Mouse (Mus musculus): Measurements from ENCODE around the gene Krt39. TPM values are rescaled to one million over a fixed set of nuclear protein-coding genes. Genes with fewer than 3 reads are reported as not detected.

The Krt39 gene
- polyA plus RNA-seq, 1 experiment from 2014 or later: not detected

DNA sequence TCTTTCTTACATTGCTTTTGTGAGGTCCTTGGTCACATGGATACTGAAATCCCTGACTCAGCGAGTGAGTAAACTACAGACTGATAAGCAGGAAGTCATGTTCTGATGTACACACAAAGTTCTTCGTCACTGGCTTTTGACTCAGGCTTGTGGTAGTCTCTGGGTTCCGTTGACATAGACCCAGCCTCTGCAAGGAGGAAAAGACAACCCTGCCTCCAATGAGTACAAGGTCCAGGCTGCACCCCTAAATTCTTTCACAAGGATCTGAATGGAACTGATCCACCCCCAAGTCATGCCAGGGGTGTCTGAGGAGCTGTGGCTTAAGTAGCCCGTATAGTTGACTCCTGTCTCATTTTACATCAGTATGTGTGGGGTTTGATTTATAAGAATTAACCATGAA lies 24.7 kb downstream of the Krt39 start:
- no peak overlapping the region for H3K4me2 ChIP-seq (replicated peaks)
- 88% methylated on average over 4 of the region's 4 CpGs for WGBS
- H3K4me3 ChIP-seq: no peak overlapping the region
- H3K27ac ChIP-seq (replicated peaks): no peak overlapping the region
- no peak for ATAC-seq (replicated peaks)
- no peaks in the 10 kb centered on the region for H3K9me3 ChIP-seq
- no peaks in the 10 kb centered on the region for H3K4me1 ChIP-seq
- no peaks in the 10 kb centered on the region for H3K27me3 ChIP-seq
- H3K9ac ChIP-seq (replicated peaks): no peak overlapping the region
- H3K36me3 ChIP-seq: no peaks in the 10 kb centered on the region

- WGBS: 92% methylated on average over 4 of the region's 4 CpGs
- no peak for ATAC-seq (replicated peaks)
- Histone ChIP-seq H3K4me1 (no peaks in the 10 kb centered on the region), H3K36me3 (no peaks in the 10 kb centered on the region), H3K9ac (replicated peaks) (no peak overlapping the region), H3K27ac (replicated peaks) (no peak overlapping the region), H3K9me3 (no peaks in the 10 kb centered on the region), H3K4me2 (replicated peaks) (no peak overlapping the region), H3K27me3 (no peaks in the 10 kb centered on the region), H3K4me3 (no peak overlapping the region)
These were observed 26.4 kb downstream of the Krt39 start for GRCm38 (mm10) chr11:99494741-99495140.

- WGBS: 34% methylated on average over 5 of the region's 5 CpGs
- no peaks in the 10 kb centered on the region for H3K36me3 ChIP-seq
These were observed 27.6 kb downstream of the Krt39 start for GRCm38 (mm10) chr11:99493574-99493850.

DNA sequence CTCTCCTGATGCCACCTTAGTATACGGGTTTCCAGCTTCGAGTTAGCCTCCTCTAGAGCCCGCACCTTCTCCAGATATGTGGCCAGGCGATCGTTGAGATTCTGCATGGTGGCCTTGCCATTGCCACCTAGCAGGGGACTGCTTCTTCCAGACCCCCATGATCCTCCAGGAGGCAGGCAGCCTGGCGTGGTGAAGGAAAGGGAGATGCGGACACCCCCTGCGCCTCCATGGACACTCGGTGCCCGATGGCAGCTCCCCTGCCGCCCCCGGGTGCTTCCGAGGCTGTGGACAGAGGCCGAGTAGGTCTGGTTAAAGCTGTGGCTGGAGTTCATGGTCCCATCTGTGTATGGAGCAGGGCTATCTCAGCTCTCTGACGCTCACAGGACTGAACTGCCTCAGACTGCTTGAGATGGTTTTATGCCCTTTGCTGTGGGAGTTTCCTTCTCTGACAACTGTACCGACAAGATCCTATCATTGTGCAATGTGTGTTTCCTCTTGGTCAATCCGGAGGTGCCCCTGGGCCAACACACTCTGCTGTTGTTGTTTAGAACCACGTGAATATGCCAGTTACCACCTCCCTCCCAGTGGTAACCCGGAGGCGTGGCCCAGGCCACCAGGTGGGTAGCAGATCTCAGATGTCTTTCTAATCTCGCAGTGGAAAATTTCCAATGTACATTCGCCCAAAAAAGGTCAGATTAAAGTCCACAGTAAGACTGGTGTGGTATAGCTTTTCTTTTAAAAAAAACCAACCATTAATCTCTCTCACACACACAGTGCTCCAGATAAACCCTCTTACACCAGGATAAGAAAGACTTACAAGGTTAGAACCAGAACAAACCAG lies 28.2 kb downstream of the Krt39 start, which contains the start of gene Krt23:
Gene Krt23 (minus strand): TSS at position 405 of the 841 bp plus-strand sequence.
- no peaks in the 10 kb centered on the region for H3K27me3 ChIP-seq
- H3K4me2 ChIP-seq (replicated peaks): no peak within 1 kb of the TSS
- no peak within 1 kb of the TSS for H3K4me3 ChIP-seq
- H3K9me3 ChIP-seq: no peaks in the 10 kb centered on the region
- H3K36me3 ChIP-seq: no peaks in the 10 kb centered on the region
- WGBS: 86% methylated on average over 22 of the region's 22 CpGs
- no peak within 1 kb of the TSS for H3K27ac ChIP-seq (replicated peaks)
- no peak within 1 kb of the TSS for H3K9ac ChIP-seq (replicated peaks)
- no peak for ATAC-seq (replicated peaks)
- 0 out of 2 replicates have a peak, but pooled peaks cover 7% of the 10 kb centered on the region for H3K4me1 ChIP-seq

More at GRCm38 (mm10) chr11:99493574-99493850, 27.6 kb downstream of the Krt39 start:
- Histone ChIP-seq H3K27me3 (no peaks in the 10 kb centered on the region), H3K4me1 (0 out of 2 replicates have a peak, but pooled peaks cover 5% of the 10 kb centered on the region), H3K4me2 (replicated peaks) (no peak overlapping the region), H3K9ac (replicated peaks) (no peak overlapping the region), H3K9me3 (no peaks in the 10 kb centered on the region), H3K27ac (replicated peaks) (no peak overlapping the region), H3K4me3 (no peak overlapping the region)
- ATAC-seq (replicated peaks): no peak

- H3K4me1 ChIP-seq: 0 out of 2 replicates have a peak, but pooled peaks cover 7% of the 10 kb centered on the region
- 92% methylated on average over 8 of the region's 8 CpGs for WGBS
- no peak overlapping the region for H3K9ac ChIP-seq (replicated peaks)
- no peaks in the 10 kb centered on the region for H3K36me3 ChIP-seq
- H3K4me2 ChIP-seq (replicated peaks): no peak overlapping the region
- H3K4me3 ChIP-seq: no peak overlapping the region
- no peaks in the 10 kb centered on the region for H3K27me3 ChIP-seq
- H3K27ac ChIP-seq (replicated peaks): no peak overlapping the region
- no peaks in the 10 kb centered on the region for H3K9me3 ChIP-seq
- ATAC-seq (replicated peaks): no peak
These were observed 30.1 kb downstream of the Krt39 start for GRCm38 (mm10) chr11:99491040-99491439.

DNA sequence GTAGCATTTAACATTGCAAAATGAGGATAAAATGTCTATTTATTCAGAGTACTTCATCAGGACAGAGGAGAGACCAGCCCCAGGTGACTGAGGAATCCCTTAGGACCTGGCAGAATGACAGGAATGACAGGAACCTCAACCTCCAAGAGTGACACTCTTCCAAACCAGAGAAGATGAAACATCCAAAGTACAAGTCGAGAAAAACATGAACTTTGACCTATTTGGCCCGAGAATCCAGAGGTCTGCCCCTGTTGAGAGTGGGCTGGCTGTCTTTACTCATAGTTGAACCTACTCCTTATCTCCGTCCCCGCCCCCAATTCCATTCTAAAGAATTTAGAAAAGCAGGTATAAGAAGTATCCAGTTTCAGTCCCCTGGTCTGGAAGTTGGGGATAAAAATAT lies 30.5 kb downstream of the Krt39 start:
- Histone ChIP-seq H3K4me1 (0 out of 2 replicates have a peak, but pooled peaks cover 7% of the 10 kb centered on the region), H3K4me3 (no peak overlapping the region), H3K4me2 (replicated peaks) (no peak overlapping the region), H3K36me3 (no peaks in the 10 kb centered on the region), H3K9ac (replicated peaks) (no peak overlapping the region), H3K27ac (replicated peaks) (no peak overlapping the region), H3K9me3 (no peaks in the 10 kb centered on the region), H3K27me3 (no peaks in the 10 kb centered on the region)
- 81% methylated on average over 4 of the region's 4 CpGs for WGBS
- ATAC-seq (replicated peaks): no peak

DNA sequence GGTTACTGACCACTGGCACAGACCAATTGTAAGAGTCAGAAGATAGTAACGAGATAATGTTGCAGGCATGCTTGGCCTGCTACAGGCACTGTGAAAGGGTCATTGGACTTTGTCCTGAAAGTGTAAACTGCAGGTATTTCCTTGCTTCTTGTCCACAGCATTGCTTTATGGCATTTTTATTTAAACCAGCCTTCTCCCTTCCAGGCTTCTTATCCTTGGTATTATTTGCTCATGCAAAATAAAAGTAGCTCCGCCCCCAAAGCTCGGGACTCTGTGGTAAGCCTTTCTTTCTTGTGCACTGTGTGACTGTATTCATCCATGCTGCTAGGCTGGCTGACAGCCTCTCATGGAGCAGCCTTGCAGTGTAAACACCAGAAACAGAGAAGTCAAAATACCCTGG lies 31.9 kb downstream of the Krt39 start:
- Histone ChIP-seq H3K4me3 (no peak overlapping the region), H3K4me2 (replicated peaks) (no peak overlapping the region), H3K4me1 (0 out of 2 replicates have a peak, but pooled peaks cover 7% of the 10 kb centered on the region), H3K36me3 (no peaks in the 10 kb centered on the region), H3K9me3 (no peaks in the 10 kb centered on the region), H3K9ac (replicated peaks) (no peak overlapping the region), H3K27ac (replicated peaks) (no peak overlapping the region), H3K27me3 (no peaks in the 10 kb centered on the region)
- 31% methylated on average over 3 of the region's 3 CpGs for WGBS
- ATAC-seq (replicated peaks): no peak

- H3K4me2 ChIP-seq (replicated peaks): no peak overlapping the region
- no peak overlapping the region for H3K4me3 ChIP-seq
- no peak overlapping the region for H3K9ac ChIP-seq (replicated peaks)
- H3K27me3 ChIP-seq: no peaks in the 10 kb centered on the region
- H3K4me1 ChIP-seq: no peaks in the 10 kb centered on the region
- 90% methylated on average over 3 of the region's 3 CpGs for WGBS
- H3K9me3 ChIP-seq: no peaks in the 10 kb centered on the region
- no peak overlapping the region for H3K27ac ChIP-seq (replicated peaks)
- ATAC-seq (replicated peaks): no peak
- no peaks in the 10 kb centered on the region for H3K36me3 ChIP-seq
These were observed 46.2 kb downstream of the Krt39 start for GRCm38 (mm10) chr11:99474981-99475380.

- H3K4me3 ChIP-seq: no peak overlapping the region
- H3K4me1 ChIP-seq: no peaks in the 10 kb centered on the region
- no peak overlapping the region for H3K9ac ChIP-seq (replicated peaks)
- no peaks in the 10 kb centered on the region for H3K9me3 ChIP-seq
- 79% methylated on average over 6 of the region's 6 CpGs for WGBS
- no peak overlapping the region for H3K27ac ChIP-seq (replicated peaks)
- no peak overlapping the region for H3K4me2 ChIP-seq (replicated peaks)
- H3K36me3 ChIP-seq: no peaks in the 10 kb centered on the region
- H3K27me3 ChIP-seq: no peaks in the 10 kb centered on the region
- no peak for ATAC-seq (replicated peaks)
These were observed 47.7 kb downstream of the Krt39 start for GRCm38 (mm10) chr11:99473433-99473832.

DNA sequence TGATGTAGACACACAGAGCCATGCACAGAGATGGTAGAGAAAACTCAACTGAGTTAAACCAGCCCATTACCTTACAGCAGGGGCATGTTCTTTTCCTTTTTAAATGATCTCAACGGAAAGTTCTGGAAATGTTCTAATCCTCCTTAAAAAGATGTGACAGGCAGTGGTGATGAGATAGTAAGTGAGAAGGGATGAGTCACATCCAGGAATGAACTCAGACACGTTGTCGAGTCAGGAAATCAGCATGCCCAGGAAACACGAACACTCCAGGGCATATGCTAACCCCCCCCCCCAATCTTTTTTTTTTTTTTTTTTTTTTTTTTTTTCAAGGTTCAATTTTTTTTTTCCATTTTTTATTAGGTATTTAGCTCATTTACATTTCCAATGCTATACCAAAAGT lies 48.7 kb downstream of the Krt39 start:
- no peak for ATAC-seq (replicated peaks)
- Histone ChIP-seq H3K9me3 (no peaks in the 10 kb centered on the region), H3K9ac (replicated peaks) (no peak overlapping the region), H3K27me3 (no peaks in the 10 kb centered on the region), H3K4me1 (no peaks in the 10 kb centered on the region), H3K4me3 (no peak overlapping the region), H3K27ac (replicated peaks) (no peak overlapping the region), H3K36me3 (no peaks in the 10 kb centered on the region), H3K4me2 (replicated peaks) (no peak overlapping the region)
- 89% methylated on average over 4 of the region's 4 CpGs for WGBS

DNA sequence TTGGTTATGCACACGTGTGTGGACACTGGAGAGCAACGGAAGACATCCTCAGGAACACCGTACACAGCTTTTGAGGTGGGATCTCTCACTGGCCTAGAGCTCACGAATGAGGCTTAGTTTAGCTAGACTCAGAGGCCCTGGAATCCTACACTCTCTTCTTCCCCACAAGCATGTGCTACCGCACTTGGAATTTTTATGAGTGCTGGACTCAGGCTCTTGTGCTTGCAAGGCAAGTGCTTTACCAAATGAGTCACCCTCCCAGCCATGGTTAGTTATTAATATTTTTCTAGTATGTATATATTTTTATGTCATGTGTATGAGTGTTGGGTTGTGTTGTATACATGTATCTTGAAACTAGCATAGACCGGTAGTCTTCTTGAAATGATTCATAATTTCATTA lies 49.2 kb downstream of the Krt39 start:
- 95% methylated on average over 6 of the region's 6 CpGs for WGBS
- Histone ChIP-seq H3K4me2 (replicated peaks) (no peak overlapping the region), H3K9me3 (no peaks in the 10 kb centered on the region), H3K4me1 (no peaks in the 10 kb centered on the region), H3K4me3 (no peak overlapping the region), H3K27me3 (no peaks in the 10 kb centered on the region), H3K36me3 (no peaks in the 10 kb centered on the region), H3K9ac (replicated peaks) (no peak overlapping the region), H3K27ac (replicated peaks) (no peak overlapping the region)
- no peak for ATAC-seq (replicated peaks)

- 93% methylated on average over 4 of the region's 4 CpGs for WGBS
- no peaks in the 10 kb centered on the region for H3K9me3 ChIP-seq
- H3K4me3 ChIP-seq: no peak overlapping the region
- no peaks in the 10 kb centered on the region for H3K27me3 ChIP-seq
- no peaks in the 10 kb centered on the region for H3K4me1 ChIP-seq
- no peak for ATAC-seq (replicated peaks)
- no peak overlapping the region for H3K27ac ChIP-seq (replicated peaks)
- no peak overlapping the region for H3K9ac ChIP-seq (replicated peaks)
- no peak overlapping the region for H3K4me2 ChIP-seq (replicated peaks)
- no peaks in the 10 kb centered on the region for H3K36me3 ChIP-seq
These were observed 51.9 kb downstream of the Krt39 start for GRCm38 (mm10) chr11:99469228-99469627.

DNA sequence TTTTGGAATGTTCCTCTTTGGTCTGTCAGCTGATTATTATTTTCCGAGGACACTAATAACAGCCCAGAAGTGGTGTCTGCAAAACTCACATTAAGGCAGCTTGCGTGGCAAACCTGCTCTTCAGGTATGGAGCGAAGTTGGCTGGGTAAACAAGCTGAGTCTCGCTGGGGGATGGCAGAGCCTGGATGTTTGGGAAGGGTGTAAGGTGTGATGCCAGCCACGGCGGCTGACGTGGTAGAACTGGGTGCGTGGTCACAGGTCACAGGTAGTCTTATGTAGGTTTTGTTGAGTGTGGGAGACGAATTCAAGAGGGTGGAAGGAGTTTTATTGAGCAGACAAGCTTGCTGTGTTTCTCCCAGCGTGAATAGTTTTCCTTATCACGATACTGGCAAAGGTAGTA lies 52.6 kb downstream of the Krt39 start:
- Histone ChIP-seq H3K27ac (replicated peaks) (no peak overlapping the region), H3K9ac (replicated peaks) (no peak overlapping the region), H3K4me2 (replicated peaks) (no peak overlapping the region), H3K9me3 (no peaks in the 10 kb centered on the region), H3K36me3 (no peaks in the 10 kb centered on the region), H3K4me3 (no peak overlapping the region), H3K4me1 (no peaks in the 10 kb centered on the region), H3K27me3 (0 out of 2 replicates have a peak, but pooled peaks cover 1% of the 10 kb centered on the region)
- no peak for ATAC-seq (replicated peaks)
- WGBS: 86% methylated on average over 11 of the region's 11 CpGs

Data from forebrain, embryonic 15.5 days (tissue).